Mouse (Mus musculus) kidney, embryonic 16.5 days (tissue): ENCODE results near the gene Cdh22. TPM values are rescaled to one million over a fixed set of nuclear protein-coding genes. Genes with fewer than 3 reads are reported as not detected.

Experiments
- ATAC-seq: fragments of 200-750 bp; cut with Nextera tagmentation; 2 replicates; pipeline ENCODE4 v1.8.0; 2017; ENCODE audit warnings: moderate TSS enrichment; ENCODE audit not compliant: low FRiP score, low TSS enrichment
- H3K27ac ChIP-seq: fragments of 300-500 bp; sonication (generic); 2 replicates; pipeline ENCODE4 v1.5.1; 2014; ENCODE audit warnings: low read length
- H3K27me3 ChIP-seq: fragments of 300-500 bp; sonication (generic); 2 replicates; pipeline ENCODE4 v1.6.1; 2014; ENCODE audit warnings: low read length, control low read depth, mixed read lengths; ENCODE audit not compliant: insufficient read depth
- H3K36me3 ChIP-seq: fragments of 300-500 bp; sonication (generic); 2 replicates; pipeline ENCODE4 v1.6.1; 2014; ENCODE audit warnings: low read length, control low read depth, mixed read lengths; ENCODE audit not compliant: insufficient read depth
- H3K4me1 ChIP-seq: fragments of 300-500 bp; sonication (generic); 2 replicates; pipeline ENCODE4 v1.6.1; 2014; ENCODE audit warnings: low read length, control low read depth, mixed read lengths; ENCODE audit not compliant: insufficient read depth
- H3K4me2 ChIP-seq: fragments of 300-500 bp; sonication (generic); replicated peaks from 2 replicates; pipeline ENCODE4 v1.6.1; 2014; ENCODE audit warnings: low read depth, low read length
- H3K4me3 ChIP-seq: fragments of 300-500 bp; sonication (generic); 2 replicates; pipeline ENCODE4 v1.5.1; 2014; ENCODE audit warnings: mild to moderate bottlenecking, low read length
- H3K9ac ChIP-seq: fragments of 300-500 bp; sonication (generic); replicated peaks from 2 replicates; pipeline ENCODE4 v1.6.1; 2014; ENCODE audit warnings: low read length
- H3K9me3 ChIP-seq: fragments of 300-500 bp; sonication (generic); 2 replicates; pipeline ENCODE4 v1.6.1; 2016; ENCODE audit warnings: low read length, control low read depth
- WGBS: fragments of 180-500 bp; shearing (Covaris S2); extraction: QIAGEN DNeasy Blood & Tissue Kit; methylation state at CpG from one replicate; pipeline ENCODE4 v1.1.7; 2014; 5-methylcytosine and 5-hydroxymethylcytosine counted together
- polyA plus RNA-seq: library from polyadenylated mRNA; unstranded; fragments of >200 nt; fragmentation: Nextera tagmentation; extraction: Ambion mirVana; gene quantifications from 2 replicates; pipeline ENCODE4 v1.2.1, GENCODE M21; 2015

Gene Cdh22
- polyA plus RNA-seq, 1 experiment from 2014 or later = 0.77 TPM

GRCm38 (mm10) chr2:165068806-165069205 lies 165.8 kb downstream of the Cdh22 start:
- Histone ChIP-seq H3K4me3 (no peak overlapping the region), H3K9ac (no peak overlapping the region), H3K27me3 (peaks cover 25% of the 10 kb centered on the region), H3K27ac (no peak overlapping the region), H3K4me1 (peaks cover 3% of the 10 kb centered on the region; the same call in 1 of the 2 replicates), H3K36me3 (no peaks in the 10 kb centered on the region), H3K4me2 (no peak overlapping the region), H3K9me3 (no peaks in the 10 kb centered on the region)
- 83% methylated on average over 2 of the region's 2 CpGs for WGBS
- ATAC-seq = no peak

- Histone ChIP-seq H3K9ac (no peak overlapping the region), H3K27me3 (no peaks in the 10 kb centered on the region), H3K4me2 (no peak overlapping the region), H3K4me3 (no peak overlapping the region), H3K27ac (no peak overlapping the region), H3K36me3 (no peaks in the 10 kb centered on the region), H3K4me1 (no peaks in the 10 kb centered on the region), H3K9me3 (no peaks in the 10 kb centered on the region)
- 0 out of 2 replicates have a peak, but pooled peaks have one; percentile 12 for ATAC-seq
- 34% methylated on average over 7 of the region's 7 CpGs for WGBS
Measured at GRCm38 (mm10) chr2:165064489-165064888, 170.2 kb downstream of the Cdh22 start.

GRCm38 (mm10) chr2:165061638-165062433 lies 172.8 kb downstream of the Cdh22 start:
- peaks cover under 1% of the 10 kb centered on the region; the same call in 1 of the 2 replicates for H3K27me3 ChIP-seq
- peak; percentile 49; the same call in 1 of the 2 replicates for ATAC-seq
- H3K4me3 ChIP-seq = no peak overlapping the region
- no peaks in the 10 kb centered on the region for H3K9me3 ChIP-seq
- 60% methylated on average over 16 of the region's 16 CpGs for WGBS
- no peak overlapping the region for H3K27ac ChIP-seq
- H3K36me3 ChIP-seq = no peaks in the 10 kb centered on the region
- no peak overlapping the region for H3K9ac ChIP-seq
- H3K4me2 ChIP-seq = no peak overlapping the region
- H3K4me1 ChIP-seq = no peaks in the 10 kb centered on the region

Other genes starting within 250 kb of the Cdh22 start
- gene Ncoa5, start 200.0 kb downstream of the Cdh22 start, polyA plus RNA-seq = 69.8 and 79.5 TPM in 2 replicates
- gene Cd40, start 179.2 kb downstream of the Cdh22 start, polyA plus RNA-seq = 9.3 and 12.5 TPM in 2 replicates
- not detected in 2 replicates for gene 1700025C18Rik, start 144.1 kb downstream of the Cdh22 start, polyA plus RNA-seq
- 62.4 and 62.8 TPM in 2 replicates for gene Slc35c2, start 53.0 kb upstream of the Cdh22 start, polyA plus RNA-seq
- gene Elmo2, start 91.6 kb upstream of the Cdh22 start, polyA plus RNA-seq = 88.4 and 93.7 TPM in 2 replicates
- 1.1 and 1.3 TPM in 2 replicates for gene Zfp663, start 133.9 kb upstream of the Cdh22 start, polyA plus RNA-seq
- gene Zfp334, start 153.4 kb upstream of the Cdh22 start, polyA plus RNA-seq = 8.7 and 8.9 TPM in 2 replicates
- not detected in 2 replicates for gene Ocstamp, start 165.6 kb upstream of the Cdh22 start, polyA plus RNA-seq
- gene Slc13a3, start 238.4 kb upstream of the Cdh22 start, polyA plus RNA-seq = 4.3 and 4.5 TPM in 2 replicates